Mouse (Mus musculus): Measurements from ENCODE around the gene Rec8.

- TF ChIP-seq EP300 (optimal IDR thresholded peaks at IDR 0.05) (no peak), CTCF (IDR thresholded peaks at IDR 0.05; ENCODE audit: low read depth) (no peak)
Measured at GRCm38 (mm10) chr14:55642679-55643059, 24.8 kb downstream of the Rec8 start.
